Mouse (Mus musculus) neural tube, embryonic 10.5 days (tissue): ENCODE results near the gene Galnt10.
A peak's percentile ranks its signal among the peaks of the same experiment; 100 is the strongest.
"Not testable (repeated sequence)": the region's sequence is repeated elsewhere in the genome, so short reads cannot be mapped to it uniquely, and the experiment has no call there.

Experiments
- DNase-seq: peaks from one replicate; pipeline ENCODE4 v3.0.0-alpha.2; 2017; ENCODE audit warnings: low spot score; ENCODE audit errors: extremely low spot score

Galnt10 gene

DNA sequence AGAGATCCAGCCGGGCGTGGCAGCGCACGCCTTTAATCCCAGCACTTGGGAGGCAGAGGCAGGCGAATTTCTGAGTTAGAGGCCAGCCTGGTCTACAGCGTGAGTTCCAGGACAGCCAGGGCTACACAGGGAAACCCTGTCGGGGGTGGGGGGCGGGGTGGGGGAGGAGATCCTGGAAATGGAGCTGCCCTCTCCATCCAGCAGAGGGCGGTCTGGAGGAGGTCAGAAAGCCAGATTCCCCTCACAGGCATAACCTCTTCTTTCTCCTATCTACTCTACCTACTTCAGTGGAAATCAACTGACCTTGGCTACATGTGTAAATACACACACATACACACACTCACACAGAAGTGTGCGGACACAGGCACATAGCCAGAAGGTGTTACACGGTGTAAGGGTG is 180.0 kb downstream of the Galnt10 start:
- not testable (repeated sequence) for DNase-seq

DNA sequence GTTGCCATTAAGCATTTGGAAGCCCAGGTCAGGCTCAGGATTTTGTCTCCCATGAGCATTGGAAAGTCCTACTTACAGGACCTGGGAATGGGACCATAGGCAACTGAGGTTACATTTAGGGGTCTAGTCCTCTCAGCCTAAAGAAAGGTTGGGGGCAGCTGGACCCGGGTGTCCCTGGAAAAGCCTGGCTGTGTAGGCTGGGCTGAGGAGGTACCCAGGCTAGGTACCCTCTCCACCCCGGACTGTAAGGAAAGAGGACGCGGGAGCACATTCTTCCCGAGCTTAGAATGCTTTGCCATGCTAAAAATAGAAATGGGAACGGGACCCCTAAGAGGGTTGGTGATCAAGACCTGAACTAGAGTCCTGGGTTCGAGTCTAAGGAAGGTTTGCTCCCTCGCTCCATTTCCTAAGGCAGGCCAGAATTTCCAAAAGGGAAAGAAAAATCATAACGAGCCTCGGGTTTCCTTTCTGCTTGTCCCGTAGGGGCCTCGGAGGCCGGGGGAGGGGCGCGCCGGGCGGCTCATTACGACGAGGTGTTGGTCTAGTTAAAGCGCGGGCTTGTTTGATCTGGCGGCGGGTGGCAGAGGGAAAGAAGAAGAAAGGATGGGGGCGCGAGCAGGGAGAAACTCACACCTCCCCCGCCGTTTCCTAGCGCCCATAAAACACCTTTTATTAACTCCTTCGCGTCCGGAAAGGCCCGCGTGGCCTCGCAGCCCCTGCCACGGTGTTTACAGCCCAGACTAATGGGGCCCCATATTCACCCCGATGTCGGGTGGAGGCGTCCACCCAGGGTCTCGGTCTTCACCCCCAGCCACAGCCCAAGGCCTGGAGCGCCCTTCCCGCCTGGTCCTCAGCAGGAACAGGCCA is 182.0 kb downstream of the Galnt10 start:
- peak; percentile 67 for DNase-seq

GRCm38 (mm10) chr11:57827915-57828545 is 182.8 kb downstream of the Galnt10 start:
- peak; percentile 58 for DNase-seq

- DNase-seq, result peak; percentile 70
These were observed 184.0 kb downstream of the Galnt10 start for GRCm38 (mm10) chr11:57828955-57829870.

- peak; percentile 65 for DNase-seq
These were observed 184.9 kb downstream of the Galnt10 start for GRCm38 (mm10) chr11:57829871-57830775.

DNA sequence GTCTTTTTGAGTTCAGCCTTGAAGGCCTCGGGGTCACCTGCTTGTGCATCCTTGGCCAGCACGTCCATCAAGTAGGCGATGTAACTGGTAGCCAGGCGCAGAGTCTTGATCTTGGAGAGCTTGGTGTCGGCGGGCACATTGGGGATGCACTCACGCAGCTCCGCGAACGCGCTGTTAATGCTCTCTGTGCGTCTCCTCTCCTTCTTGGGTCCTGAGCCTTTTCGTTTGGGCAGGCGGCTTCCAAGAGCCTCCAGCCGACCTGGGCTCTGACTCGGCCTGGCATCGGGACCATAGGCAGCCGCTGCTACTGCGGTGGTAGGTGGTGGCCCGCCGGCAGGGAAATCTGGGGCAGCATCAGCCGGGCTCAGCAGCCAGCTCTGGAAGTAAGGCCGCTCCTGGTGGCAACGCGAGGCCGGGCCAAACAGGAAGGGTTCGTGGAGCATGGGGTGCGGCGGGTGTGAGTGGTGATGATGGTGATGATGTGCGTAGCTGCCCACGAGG is 186.1 kb downstream of the Galnt10 start:
- DNase-seq, result peak; percentile 70

- peak; percentile 56 for DNase-seq
These were observed 186.6 kb downstream of the Galnt10 start for GRCm38 (mm10) chr11:57831861-57832260.

DNA sequence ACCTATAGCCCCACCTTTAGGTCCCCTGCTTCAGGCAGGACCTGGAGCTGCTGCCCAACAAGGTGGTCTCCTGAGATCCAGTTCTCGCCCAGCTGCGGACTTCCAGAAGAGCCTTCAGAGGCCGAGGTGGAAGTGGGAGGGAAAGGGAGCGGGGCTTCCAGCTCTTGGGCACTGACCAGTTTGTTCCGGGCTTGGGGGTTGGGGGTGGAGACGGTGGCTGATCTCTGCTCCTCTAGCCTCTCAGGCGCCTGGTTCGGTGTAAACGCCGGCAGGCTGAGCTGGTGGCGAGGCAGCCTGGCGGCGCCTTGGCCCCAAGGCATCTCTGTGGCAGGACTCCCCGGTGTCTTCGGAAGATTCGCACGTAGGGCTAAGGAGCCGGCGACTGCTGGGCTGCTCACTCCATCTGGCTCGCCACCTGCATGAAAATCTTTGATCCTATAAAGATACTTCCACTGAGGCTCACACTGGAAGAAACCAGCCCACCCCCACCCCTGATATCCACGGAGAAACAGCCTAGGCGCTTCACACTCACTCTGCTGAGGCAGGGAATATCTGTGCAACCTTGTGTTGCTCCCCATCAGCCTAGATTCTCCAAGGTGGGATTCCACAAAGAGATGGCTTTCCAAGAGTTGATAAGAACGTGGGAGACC is 187.4 kb downstream of the Galnt10 start, which contains the start of gene Hand1:
Gene Hand1 (minus strand): TSS at position 267 of the 650 bp plus-strand sequence.
- peak; percentile 61 for DNase-seq

DNA sequence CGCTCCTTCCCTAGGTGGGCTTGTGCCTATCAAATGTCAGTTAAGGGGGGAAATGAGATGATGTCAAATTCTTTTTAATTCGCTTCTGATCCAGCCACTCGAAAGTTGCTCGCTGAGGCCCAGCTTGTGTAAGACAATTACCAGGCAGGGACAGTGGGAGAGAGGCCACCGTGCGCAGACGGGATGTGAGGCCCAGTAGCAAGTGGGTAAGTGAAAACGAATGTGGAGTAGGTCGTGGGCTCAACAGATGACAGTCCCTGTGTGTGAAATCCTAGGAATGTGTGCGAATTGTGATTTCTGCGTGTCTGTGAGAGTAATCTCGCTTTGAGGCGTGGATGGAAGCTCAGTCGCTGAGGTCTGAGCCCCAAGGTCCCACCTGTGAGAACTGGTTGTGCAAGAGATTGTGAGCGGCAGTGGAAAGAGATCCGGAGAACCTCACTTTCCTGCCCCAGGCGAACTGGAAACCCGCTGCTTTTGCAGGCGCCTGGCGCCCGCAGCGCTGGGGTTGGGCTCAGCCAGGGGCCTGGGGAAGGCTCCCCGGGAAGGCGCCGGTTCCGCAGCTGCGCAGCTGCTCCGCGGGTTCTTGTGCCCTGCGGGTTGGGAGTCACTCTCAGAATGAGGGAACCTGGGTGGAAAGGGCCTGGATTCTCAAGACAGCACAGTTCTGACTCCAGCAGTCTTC is 188.2 kb downstream of the Galnt10 start:
- peak; percentile 60 for DNase-seq

GRCm38 (mm10) chr11:57834031-57834430 is 188.8 kb downstream of the Galnt10 start:
- no peak for DNase-seq

GRCm38 (mm10) chr11:57835331-57835730 is 190.1 kb downstream of the Galnt10 start:
- DNase-seq, result no peak

DNA sequence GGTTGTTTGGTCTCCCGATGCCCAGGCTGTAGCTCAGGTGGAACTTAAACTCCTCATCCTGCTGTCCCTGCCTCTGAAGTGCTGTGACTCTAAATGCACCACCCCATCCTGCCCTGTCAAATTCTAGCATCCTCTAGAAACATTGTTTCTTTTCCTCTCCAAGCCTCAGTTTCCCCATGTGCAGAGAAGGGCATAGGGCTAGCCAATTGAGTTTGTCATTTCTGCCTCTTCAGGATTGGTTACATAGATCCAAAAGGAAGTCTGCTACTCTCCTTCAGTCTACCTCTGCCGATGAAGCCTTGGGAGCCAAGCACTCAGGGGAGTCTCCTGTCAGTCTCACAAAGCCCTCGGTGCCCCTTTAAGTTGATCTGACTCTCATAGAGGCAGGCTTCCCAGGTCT is 190.7 kb downstream of the Galnt10 start:
- no peak for DNase-seq

- DNase-seq, result no peak
These were observed 191.2 kb downstream of the Galnt10 start for GRCm38 (mm10) chr11:57836401-57836800.
